Mouse (Mus musculus): Measurements from ENCODE around the gene Hydin. TPM values are rescaled to one million over a fixed set of nuclear protein-coding genes. Genes with fewer than 3 reads are reported as not detected.
A peak's percentile ranks its signal among the peaks of the same experiment; 100 is the strongest.

Hydin gene
- polyA plus RNA-seq, 1 experiment from 2014 or later = 0.12 TPM

DNA sequence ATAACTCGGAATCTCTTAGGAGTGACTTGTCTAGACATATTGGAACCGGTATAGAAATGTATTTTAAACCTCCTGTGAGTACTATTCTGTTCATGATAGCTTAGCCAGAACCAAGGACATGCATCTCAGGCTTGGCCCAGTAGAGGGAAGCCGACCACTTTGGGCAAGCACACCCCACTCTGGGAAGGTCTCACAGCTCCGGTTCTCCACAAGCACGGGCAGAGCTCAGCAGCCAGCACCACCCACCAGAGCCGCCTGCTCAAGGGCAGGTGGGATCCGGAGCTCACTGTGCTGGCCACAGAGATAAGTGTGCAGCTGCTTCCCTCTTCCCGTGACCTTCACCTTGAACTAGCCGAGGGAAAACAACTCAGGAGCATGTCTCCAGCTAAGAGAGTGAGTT is 384.1 kb downstream of the Hydin start:
- DNase-seq (peak; percentile 18), ATAC-seq (ENCODE audit: insufficient read depth) (no peak)
- H3K4me1 ChIP-seq (ENCODE audit: insufficient read depth) = no peaks in the 10 kb centered on the region
- no peaks in the 10 kb centered on the region for H3K9me3 ChIP-seq (ENCODE audit: low read depth, low read length)
- 73% methylated on average over 9 of the region's 9 CpGs for WGBS
- TF ChIP-seq CTCF (IDR thresholded peaks at IDR 0.05; ENCODE audit: low read depth) = peak; percentile 21; the same call in 1 of the 2 replicates
- no peaks in the 10 kb centered on the region for H3K27me3 ChIP-seq (ENCODE audit: insufficient read depth, low read length)
- no peak overlapping the region for H3K27ac ChIP-seq (ENCODE audit: low read depth)
- H3K36me3 ChIP-seq (ENCODE audit: insufficient read depth) = peaks cover 16% of the 10 kb centered on the region; the same call in 1 of the 2 replicates
- H3K4me3 ChIP-seq (ENCODE audit: low read depth, low read length) = no peak overlapping the region
- no peak overlapping the region for H3K4me2 ChIP-seq
- no peak overlapping the region for H3K9ac ChIP-seq

DNA sequence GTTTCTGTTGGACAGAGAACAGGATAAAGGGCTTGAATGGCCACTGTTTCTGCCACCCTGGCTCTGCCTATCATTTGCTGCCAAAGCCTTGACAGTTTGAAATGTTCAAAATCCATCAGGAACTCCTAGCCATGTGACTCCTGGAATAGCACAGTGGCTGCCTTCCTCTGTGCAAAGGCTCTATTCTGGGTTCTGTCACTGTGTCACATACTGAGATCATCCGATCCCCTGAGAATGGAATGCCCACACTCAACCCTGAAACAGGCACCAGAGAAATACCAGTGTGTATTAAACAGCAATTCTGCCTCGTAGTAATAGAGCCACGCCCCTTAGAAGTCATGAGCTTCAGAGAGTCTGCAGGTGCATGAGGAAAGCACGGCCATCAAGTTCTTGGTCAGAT is 385.1 kb downstream of the Hydin start:
- H3K4me3 ChIP-seq (ENCODE audit: low read depth, low read length) = no peak overlapping the region
- ATAC-seq (ENCODE audit: insufficient read depth) = no peak
- no peaks in the 10 kb centered on the region for H3K9me3 ChIP-seq (ENCODE audit: low read depth, low read length)
- no peak overlapping the region for H3K9ac ChIP-seq
- peaks cover 15% of the 10 kb centered on the region; the same call in 1 of the 2 replicates for H3K36me3 ChIP-seq (ENCODE audit: insufficient read depth)
- TF ChIP-seq CTCF (IDR thresholded peaks at IDR 0.05; ENCODE audit: low read depth) = no peak
- no peak for DNase-seq
- H3K4me2 ChIP-seq = no peak overlapping the region
- WGBS = 75% methylated on average over 4 of the region's 4 CpGs
- H3K27ac ChIP-seq (ENCODE audit: low read depth) = no peak overlapping the region
- H3K4me1 ChIP-seq (ENCODE audit: insufficient read depth) = no peaks in the 10 kb centered on the region
- H3K27me3 ChIP-seq (ENCODE audit: insufficient read depth, low read length) = no peaks in the 10 kb centered on the region

DNA sequence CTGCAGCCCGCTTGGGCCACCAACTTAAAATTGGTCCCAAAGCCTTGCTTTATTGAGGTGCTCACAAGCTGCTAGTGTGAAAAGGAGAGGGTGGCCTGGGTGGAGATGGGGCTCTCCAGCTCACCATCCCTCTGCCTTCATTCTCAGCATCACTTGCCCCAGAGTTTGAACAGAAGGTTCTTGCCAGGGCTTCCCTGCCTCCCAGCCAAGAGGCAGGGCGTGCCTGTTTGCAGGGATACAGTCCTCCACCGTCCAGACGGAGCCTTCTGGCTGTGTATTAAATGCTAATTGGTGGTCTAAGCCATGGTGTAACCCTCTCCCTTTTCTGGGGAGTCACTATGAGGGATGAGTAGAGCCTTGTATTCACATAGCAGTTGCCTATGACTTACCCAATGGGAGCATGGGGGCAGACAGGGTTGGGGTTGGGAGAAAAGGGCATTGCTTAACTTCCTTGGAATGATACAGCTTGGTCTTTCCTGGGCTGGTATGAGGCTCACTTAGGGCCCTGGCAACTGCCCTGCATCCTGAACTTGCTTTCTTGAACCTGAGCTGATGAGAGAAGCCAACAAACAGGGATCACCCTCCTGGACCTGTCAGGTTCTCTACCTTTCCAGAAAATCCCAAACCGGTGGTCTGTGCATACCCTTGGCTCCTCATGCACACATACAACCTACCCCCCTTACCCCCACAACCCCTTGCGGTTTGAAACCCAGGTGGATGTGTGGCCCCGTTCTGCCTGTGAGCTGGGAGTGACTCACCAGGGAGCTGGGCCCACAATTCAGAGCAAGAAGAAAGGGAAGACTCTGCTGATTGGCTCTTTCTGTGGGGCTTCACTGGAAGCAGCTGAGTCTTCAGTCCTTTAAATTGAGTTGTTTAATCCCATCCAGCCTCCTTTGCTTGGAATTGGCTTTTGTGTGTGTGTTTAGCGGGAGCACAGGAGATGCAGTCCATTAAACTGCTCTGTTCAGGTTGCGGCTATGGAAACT is 387.6 kb downstream of the Hydin start:
- no peak for TF ChIP-seq CTCF (IDR thresholded peaks at IDR 0.05; ENCODE audit: low read depth)
- Histone ChIP-seq H3K4me3 (ENCODE audit: low read depth, low read length) (no peak overlapping the region), H3K4me1 (ENCODE audit: insufficient read depth) (no peaks in the 10 kb centered on the region), H3K9me3 (ENCODE audit: low read depth, low read length) (no peaks in the 10 kb centered on the region), H3K36me3 (ENCODE audit: insufficient read depth) (0 out of 2 replicates have a peak, but pooled peaks cover 9% of the 10 kb centered on the region), H3K9ac (no peak overlapping the region), H3K27ac (ENCODE audit: low read depth) (no peak overlapping the region), H3K27me3 (ENCODE audit: insufficient read depth, low read length) (no peaks in the 10 kb centered on the region), H3K4me2 (no peak overlapping the region)
- no peak for DNase-seq
- ATAC-seq (ENCODE audit: insufficient read depth) = no peak
- 89% methylated on average over 9 of the region's 9 CpGs for WGBS

DNA sequence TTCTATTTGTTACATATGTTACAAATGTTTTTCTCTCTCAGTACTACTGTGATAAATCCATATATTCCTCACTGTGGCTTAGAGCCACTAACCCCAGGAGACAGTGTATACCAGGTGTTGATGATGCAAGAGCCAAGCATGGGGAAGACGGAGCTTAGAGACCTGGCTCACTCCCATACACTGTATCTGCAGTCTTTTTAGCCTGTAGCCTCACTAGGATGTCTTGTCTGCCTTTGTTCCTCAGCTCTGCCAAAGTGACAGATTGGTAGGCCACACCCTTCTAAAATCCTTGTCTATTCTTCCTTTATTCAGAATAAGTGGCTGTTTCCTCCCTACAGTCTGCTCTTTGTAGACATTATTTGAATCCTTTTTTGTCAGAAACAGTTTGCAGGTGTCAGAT is 389.1 kb downstream of the Hydin start:
- Histone ChIP-seq H3K9ac (no peak overlapping the region), H3K36me3 (ENCODE audit: insufficient read depth) (0 out of 2 replicates have a peak, but pooled peaks cover 4% of the 10 kb centered on the region), H3K9me3 (ENCODE audit: low read depth, low read length) (no peaks in the 10 kb centered on the region), H3K27me3 (ENCODE audit: insufficient read depth, low read length) (no peaks in the 10 kb centered on the region), H3K4me2 (no peak overlapping the region), H3K4me1 (ENCODE audit: insufficient read depth) (no peaks in the 10 kb centered on the region), H3K27ac (ENCODE audit: low read depth) (no peak overlapping the region), H3K4me3 (ENCODE audit: low read depth, low read length) (no peak overlapping the region)
- DNase-seq (no peak), ATAC-seq (ENCODE audit: insufficient read depth) (no peak)
- 64% methylated on average over 1 of the region's 1 CpGs for WGBS
- no peak for TF ChIP-seq CTCF (IDR thresholded peaks at IDR 0.05; ENCODE audit: low read depth)

DNA sequence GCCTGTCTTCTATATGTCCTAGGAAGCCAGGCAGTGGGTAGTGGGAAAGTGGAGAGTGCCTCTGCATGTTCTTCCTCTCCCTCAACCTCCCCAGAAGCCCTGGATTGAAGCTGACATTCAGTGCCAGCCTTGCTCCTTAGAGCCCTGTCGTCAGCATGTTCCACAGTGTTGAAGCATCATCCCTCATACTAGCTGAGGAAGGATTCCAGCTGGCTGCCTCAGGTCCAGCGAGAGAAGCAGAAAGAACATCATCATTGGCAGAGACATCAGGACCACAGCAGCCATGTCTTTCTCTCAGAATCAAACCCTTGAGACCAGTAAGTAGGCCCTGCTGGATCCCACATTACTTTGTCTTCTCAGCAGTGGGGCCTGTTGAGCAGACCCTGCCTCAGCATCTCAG is 390.9 kb downstream of the Hydin start:
- no peak overlapping the region for H3K27ac ChIP-seq (ENCODE audit: low read depth)
- TF ChIP-seq CTCF (IDR thresholded peaks at IDR 0.05; ENCODE audit: low read depth) = no peak
- H3K9me3 ChIP-seq (ENCODE audit: low read depth, low read length) = no peaks in the 10 kb centered on the region
- H3K36me3 ChIP-seq (ENCODE audit: insufficient read depth) = 0 out of 2 replicates have a peak, but pooled peaks cover 4% of the 10 kb centered on the region
- H3K9ac ChIP-seq = no peak overlapping the region
- no peak for ATAC-seq (ENCODE audit: insufficient read depth)
- 71% methylated on average over 2 of the region's 2 CpGs for whole genome bisulfite sequencing
- H3K27me3 ChIP-seq (ENCODE audit: insufficient read depth, low read length) = no peaks in the 10 kb centered on the region
- no peak for DNase-seq
- H3K4me1 ChIP-seq (ENCODE audit: insufficient read depth) = no peaks in the 10 kb centered on the region
- no peak overlapping the region for H3K4me3 ChIP-seq (ENCODE audit: low read depth, low read length)
- no peak overlapping the region for H3K4me2 ChIP-seq

Small RNAs within 50 kb of the gene (microRNA-seq; reads per million reads assigned to microRNA genes)
- not detected for gene Gm44489 (ENCODE audit: borderline number of aligned reads)
- not detected for gene Gm47306 (ENCODE audit: borderline number of aligned reads)

Other genes starting within 250 kb of the Hydin start
- gene Chst4, start 227.2 kb upstream of the Hydin start, polyA plus RNA-seq (2014; fragmentation: Nextera tagmentation; extraction: Ambion mirVana) = 0.27 TPM in 1 of 2 replicates, not detected in the other
- 5.4 and 5.8 TPM in 2 replicates for gene Zfp612, start 187.2 kb upstream of the Hydin start, polyA plus RNA-seq (2014; fragmentation: Nextera tagmentation; extraction: Ambion mirVana)
- gene Gm21964, start 165.8 kb upstream of the Hydin start, polyA plus RNA-seq (2014; fragmentation: Nextera tagmentation; extraction: Ambion mirVana) = not detected in 2 replicates
- not detected in 2 replicates for gene Gm17720, start 164.2 kb upstream of the Hydin start, polyA plus RNA-seq (2014; fragmentation: Nextera tagmentation; extraction: Ambion mirVana)
- gene Calb2, start 98.8 kb upstream of the Hydin start, polyA plus RNA-seq (2014; fragmentation: Nextera tagmentation; extraction: Ambion mirVana) = 22.7 and 23.0 TPM in 2 replicates
- 8.3 and 8.9 TPM in 2 replicates for gene Cmtr2, start 51.3 kb upstream of the Hydin start, polyA plus RNA-seq (2014; fragmentation: Nextera tagmentation; extraction: Ambion mirVana)